Comparison of ENCODE assay signal across 8 mouse cellular contexts in genomic region chr10:69165125-69165524, GRCm38 (mm10). TPM values are rescaled to one million over a fixed set of nuclear protein-coding genes. Genes with fewer than 3 reads are reported as not detected.
DNase-seq lines count a peak whose midpoint lies in the region; ATAC-seq and TF ChIP-seq lines count a peak whose summit lies in the region.

No protein-coding gene starts in this region.

- H3K27ac ChIP-seq in hindbrain, embryonic 14.5 days: no peak overlapping the region
- H3K27ac ChIP-seq in hindbrain, embryonic 10.5 days: no peak overlapping the region
- no peak overlapping the region for H3K27ac ChIP-seq in CH12.LX (ENCODE audit: insufficient read depth, low read depth)
- no peak overlapping the region for H3K27ac ChIP-seq in limb, embryonic 11.5 days (replicated peaks; ENCODE audit: low read depth, low read length)

- no peaks in the 10 kb centered on the region for H3K36me3 ChIP-seq in hindbrain, embryonic 14.5 days (replicated peaks; ENCODE audit: control insufficient read depth, insufficient read depth)
- no peaks in the 10 kb centered on the region for H3K36me3 ChIP-seq in hindbrain, embryonic 10.5 days
- H3K36me3 ChIP-seq in CH12.LX (replicated peaks in 1 of 2; ENCODE audit: control insufficient read depth in 1 of 2, insufficient read depth in 1 of 2, low read length in 1 of 2): no peaks in the 10 kb centered on the region
- H3K36me3 ChIP-seq in limb, embryonic 11.5 days (ENCODE audit: control insufficient read depth, insufficient read depth, low read length): no peaks in the 10 kb centered on the region

- H3K4me2 ChIP-seq in hindbrain, embryonic 14.5 days (replicated peaks): no peak overlapping the region
- H3K4me2 ChIP-seq in CH12.LX (ENCODE audit: insufficient read depth, low read depth, poor library complexity, severe bottlenecking): no peak overlapping the region
- no peak overlapping the region for H3K4me2 ChIP-seq in limb, embryonic 11.5 days (ENCODE audit: low read depth, severe bottlenecking)

- WGBS in hindbrain, embryonic 14.5 days: 60% methylated on average over 7 of the region's 7 CpGs
- WGBS in hindbrain, embryonic 10.5 days: 59% methylated on average over 7 of the region's 7 CpGs
- 55% methylated on average over 7 of the region's 7 CpGs for WGBS in limb, embryonic 11.5 days

- dilution Hi-C loops in CH12.LX (cut with MboI; ENCODE audit: extremely low pct_ligation_motif_present, extremely low pct_unique_long_range_greater_than_20kb, low sequenced_read_pairs): no loop called here

- TF ChIP-seq RAD21 in CH12.LX (IDR thresholded peaks at IDR 0.05; ENCODE audit: low read depth, low read length): peak; percentile 36

- H3K9ac ChIP-seq in hindbrain, embryonic 14.5 days: no peak overlapping the region
- no peak overlapping the region for H3K9ac ChIP-seq in CH12.LX (ENCODE audit: insufficient read depth, low read depth)
- no peak overlapping the region for H3K9ac ChIP-seq in limb, embryonic 11.5 days (ENCODE audit: low read length)

- H3K4me1 ChIP-seq in hindbrain, embryonic 14.5 days (replicated peaks; ENCODE audit: control insufficient read depth, insufficient read depth, low read length): no peaks in the 10 kb centered on the region
- no peaks in the 10 kb centered on the region for H3K4me1 ChIP-seq in hindbrain, embryonic 10.5 days (replicated peaks)
- no peaks in the 10 kb centered on the region for H3K4me1 ChIP-seq in CH12.LX (ENCODE audit: control insufficient read depth in 1 of 2, insufficient read depth in 2 of 2)
- H3K4me1 ChIP-seq in limb, embryonic 11.5 days (ENCODE audit: control insufficient read depth, insufficient read depth, low read length): no peaks in the 10 kb centered on the region

- in situ Hi-C loops in CH12.LX (cut with MboI; ENCODE audit: low pct_ligation_motif_present, low pct_unique_long_range_greater_than_20kb, low sequenced_read_pairs): no loop called here

- TF ChIP-seq POLR2A in CH12.LX (IDR thresholded peaks at IDR 0.05; ENCODE audit: low read depth, low read length): no peak

- no peak overlapping the region for H3K4me3 ChIP-seq in hindbrain, embryonic 14.5 days (replicated peaks; ENCODE audit: low read length)
- no peak overlapping the region for H3K4me3 ChIP-seq in hindbrain, embryonic 10.5 days
- no peak overlapping the region for H3K4me3 ChIP-seq in CH12.LX (replicated peaks in 1 of 3; ENCODE audit: low read depth in 2 of 3, low read length in 2 of 3, poor library complexity in 1 of 3)
- H3K4me3 ChIP-seq in limb, embryonic 11.5 days (ENCODE audit: low read depth, low read length): no peak overlapping the region

- peaks cover 9% of the 10 kb centered on the region; the same call in 1 of the 2 replicates for H3K9me3 ChIP-seq in hindbrain, embryonic 14.5 days (ENCODE audit: control insufficient read depth, low read length)
- H3K9me3 ChIP-seq in hindbrain, embryonic 10.5 days: 0 out of 2 replicates have a peak, but pooled peaks cover 3% of the 10 kb centered on the region
- H3K9me3 ChIP-seq in CH12.LX (replicated peaks; ENCODE audit: low read length): no peaks in the 10 kb centered on the region
- no peaks in the 10 kb centered on the region for H3K9me3 ChIP-seq in limb, embryonic 11.5 days (ENCODE audit: control insufficient read depth, low read length)

- no peak for TF ChIP-seq EP300 in CH12.LX (IDR thresholded peaks at IDR 0.05; ENCODE audit: low read length)

- H3K79me2 ChIP-seq in CH12.LX (replicated peaks; ENCODE audit: control insufficient read depth, extremely low read depth, insufficient read depth, poor library complexity, severe bottlenecking): no peaks in the 10 kb centered on the region

- DNase-seq in hindbrain, embryonic 14.5 days (ENCODE audit: low spot score): peak; percentile 57
- DNase-seq in hindbrain, embryonic 10.5 days (ENCODE audit: low spot score): no peak
- DNase-seq in CH12.LX (ENCODE audit: extremely low read depth): peak; percentile 54
- DNase-seq in c-Kit-positive CD71-negative TER-119-negative erythroid progenitor cells, embryonic 14.5 days (ENCODE audit: low read depth): peak; percentile 31
- DNase-seq in limb, embryonic 11.5 days (ENCODE audit: low spot score): peak; percentile 45
- DNase-seq in spleen, postnatal 14 days (ENCODE audit: low spot score in 2 of 2): no peak
- DNase-seq in spleen, postnatal 4 days (ENCODE audit: low spot score in 2 of 2): no peak
- DNase-seq in gastrocnemius, postnatal 10 days: no peak

- TF ChIP-seq CTCF in CH12.LX (conservative IDR thresholded peaks at IDR 0.05 in 1 of 2, IDR thresholded peaks at IDR 0.05 in 1 of 2; ENCODE audit: low read depth in 2 of 2, low read length in 2 of 2): peak; percentile 76 to 77

- H3K27me3 ChIP-seq in hindbrain, embryonic 14.5 days (ENCODE audit: control insufficient read depth, insufficient read depth, low read length): no peaks in the 10 kb centered on the region
- H3K27me3 ChIP-seq in hindbrain, embryonic 10.5 days (ENCODE audit: insufficient read depth, poor library complexity, severe bottlenecking): no peaks in the 10 kb centered on the region
- no peaks in the 10 kb centered on the region for H3K27me3 ChIP-seq in CH12.LX (replicated peaks)
- H3K27me3 ChIP-seq in limb, embryonic 11.5 days (ENCODE audit: control insufficient read depth, insufficient read depth, low read length): no peaks in the 10 kb centered on the region

- no peak for ATAC-seq in hindbrain, embryonic 14.5 days (ENCODE audit: low FRiP score)
- ATAC-seq in limb, embryonic 11.5 days (ENCODE audit: insufficient number of reproducible peaks, low FRiP score, low TSS enrichment, low read depth): no peak

TF ChIP-seq in CH12.LX, 34 proteins besides CTCF, POLR2A, EP300 and RAD21:
- TF ChIP-seq SMC3 (IDR thresholded peaks at IDR 0.05; ENCODE audit: low read depth, low read length) (peak; percentile 47), ZKSCAN1 (IDR thresholded peaks at IDR 0.05; ENCODE audit: borderline replicate concordance, low read depth, low read length) (no peak)

RNA-seq across cellular contexts. Expression of gene Rhobtb1, which starts 13.9 kb away (rescaled TPM):
- 15.2 and 19.8 TPM in 2 replicates for polyA plus RNA-seq in hindbrain, embryonic 14.5 days (2014; fragmentation: Nextera tagmentation; extraction: Ambion mirVana)
- polyA plus RNA-seq in hindbrain, embryonic 10.5 days (2016; fragmentation: Nextera tagmentation; extraction: Ambion mirVana): 12.8 and 15.0 TPM in 2 replicates
- total RNA-seq in CH12.LX (2012; rRNA removed) (12.2 and 13.3 TPM in 2 replicates), CH12.LX (2014; rRNA removed) (2.7 and 3.4 TPM in 2 replicates)
- 3.1 and 3.7 TPM in 2 replicates for polyA plus RNA-seq in CH12.LX (2012; ENCODE audit: insufficient read length, low read depth)
- 23.8 and 25.9 TPM in 2 replicates for polyA plus RNA-seq in limb, embryonic 11.5 days (2014; fragmentation: Nextera tagmentation; extraction: Ambion mirVana)
- total RNA-seq in gastrocnemius, postnatal 10 days (2021): 10 to 100 TPM; 12.5 to 16.1 TPM

RNA-seq across cellular contexts. Expression of gene A930033H14Rik, which starts 47.8 kb away (rescaled TPM):
- polyA plus RNA-seq in hindbrain, embryonic 14.5 days (2014; fragmentation: Nextera tagmentation; extraction: Ambion mirVana): 0.89 and 2.0 TPM in 2 replicates
- 0.81 and 0.96 TPM in 2 replicates for polyA plus RNA-seq in hindbrain, embryonic 10.5 days (2016; fragmentation: Nextera tagmentation; extraction: Ambion mirVana)
- total RNA-seq in CH12.LX (2012; rRNA removed): 0.84 and 0.85 TPM in 2 replicates
- 0.13 and 0.15 TPM in 2 replicates for total RNA-seq in CH12.LX (2014; rRNA removed)
- polyA plus RNA-seq in CH12.LX (2012; ENCODE audit: insufficient read length, low read depth): 0.46 and 0.50 TPM in 2 replicates
- 2.2 and 2.3 TPM in 2 replicates for polyA plus RNA-seq in limb, embryonic 11.5 days (2014; fragmentation: Nextera tagmentation; extraction: Ambion mirVana)
- 1 to 10 TPM; 3.3 to 6.2 TPM for total RNA-seq in gastrocnemius, postnatal 10 days (2021)

Comparison
In these comparisons a context has a peak if more than half of its experiments do, and no peak if none do; other contexts are left out.
1. DNase-seq: peak in hindbrain, embryonic 14.5 days (single experiment), CH12.LX (single experiment), c-Kit-positive CD71-negative TER-119-negative erythroid progenitor cells, embryonic 14.5 days (single experiment) and limb, embryonic 11.5 days (single experiment); none in hindbrain, embryonic 10.5 days (single experiment), spleen, postnatal 14 days (0 of 2), spleen, postnatal 4 days (0 of 2) and gastrocnemius, postnatal 10 days (single experiment).